Mouse (Mus musculus) heart, adult 8-10 months (tissue): Measurements from ENCODE around the gene Gm36176. TPM values are rescaled to one million over a fixed set of nuclear protein-coding genes. Genes with fewer than 3 reads are reported as not detected.

Source experiments
- DNase-seq: peaks from one replicate; pipeline ENCODE4 v3.0.0; 2022; ENCODE audit warnings: low spot score
- total RNA-seq, 4 experiments: library from RNA; stranded (reverse); gene quantifications; 2 replicates each; pipeline ENCODE4 v1.2.4; 2022

Gm36176 gene
- total RNA-seq, 4 experiments from 2014 or later = not detected

GRCm38 (mm10) chr10:77880305-77880704 is 33.7 kb downstream of the Gm36176 start:
- DNase-seq = no peak

GRCm38 (mm10) chr10:77882553-77882952 is 36.0 kb downstream of the Gm36176 start:
- no peak for DNase-seq

- no peak for DNase-seq
Measured at GRCm38 (mm10) chr10:77886007-77886747, 39.6 kb downstream of the Gm36176 start.

GRCm38 (mm10) chr10:77890987-77891565 is 44.5 kb downstream of the Gm36176 start:
- DNase-seq = no peak

GRCm38 (mm10) chr10:77895562-77895961 is 49.0 kb downstream of the Gm36176 start:
- DNase-seq = no peak

Other genes starting within 250 kb of the Gm36176 start
- gene Sumo3, start 240.7 kb upstream of the Gm36176 start, total RNA-seq = 10 to 100 TPM; 59.3 to 76.7 (median 67.5) TPM
- 10 to 100 TPM in 3 of 4 experiments, 1 to 10 TPM in 1; 8.3 to 15.8 (median 13.9) TPM for gene Gm49325, start 240.6 kb upstream of the Gm36176 start, total RNA-seq
- gene Ube2g2, start 224.5 kb upstream of the Gm36176 start, total RNA-seq = 10 to 100 TPM; 78.9 to 82.9 (median 81.2) TPM
- not detected for gene Tspear, start 160.2 kb upstream of the Gm36176 start, total RNA-seq
- not detected for gene Gm19402, start 156.0 kb upstream of the Gm36176 start, total RNA-seq
- gene Gm9508, start 149.6 kb upstream of the Gm36176 start, total RNA-seq = not detected
- gene Gm10272, start 140.2 kb upstream of the Gm36176 start, total RNA-seq = not detected
- not detected for gene Gm10024, start 135.3 kb upstream of the Gm36176 start, total RNA-seq
- gene Gm10142, start 131.0 kb upstream of the Gm36176 start, total RNA-seq = not detected
- gene Krtap12-1, start 126.2 kb upstream of the Gm36176 start, total RNA-seq = not detected
- not detected for gene Gm10100, start 120.3 kb upstream of the Gm36176 start, total RNA-seq
- not detected for gene Gm18596, start 104.2 kb upstream of the Gm36176 start, total RNA-seq
- gene Gm9736, start 95.4 kb upstream of the Gm36176 start, total RNA-seq = not detected
- gene Gm3233, start 87.1 kb upstream of the Gm36176 start, total RNA-seq = not detected
- not detected for gene Gm3238, start 75.5 kb upstream of the Gm36176 start, total RNA-seq
- gene Gm7138, start 69.9 kb upstream of the Gm36176 start, total RNA-seq = not detected
- not detected for gene Gm3250, start 64.3 kb upstream of the Gm36176 start, total RNA-seq
- not detected for gene Gm7137, start 58.6 kb upstream of the Gm36176 start, total RNA-seq
- not detected for gene Gm9639, start 51.7 kb upstream of the Gm36176 start, total RNA-seq
- gene Gm19668, start 47.7 kb upstream of the Gm36176 start, total RNA-seq = not detected
- not detected for gene Gm9507, start 35.0 kb upstream of the Gm36176 start, total RNA-seq
- gene Gm2696, start 32.1 kb upstream of the Gm36176 start, total RNA-seq = not detected
- gene Krtap10-4, start 19.7 kb upstream of the Gm36176 start, total RNA-seq = not detected
- gene Krtap10-10, start 10.9 kb upstream of the Gm36176 start, total RNA-seq = not detected
- gene Gm10318, start 6.1 kb downstream of the Gm36176 start, total RNA-seq = not detected
- gene Gm3285, start 15.2 kb downstream of the Gm36176 start, total RNA-seq = not detected
- 1 to 10 TPM in 2 of 4 experiments, under 1 TPM in 2; 0.63 to 1.2 (median 0.92) TPM for gene Lrrc3, start 55.7 kb downstream of the Gm36176 start, total RNA-seq
- gene Trpm2, start 123.8 kb downstream of the Gm36176 start, total RNA-seq = 1 to 10 TPM in 1 of 4 experiments, under 1 TPM in 3; 0.44 to 1.8 (median 0.61) TPM
- 10 to 100 TPM; 10.7 to 13.5 (median 12.2) TPM for gene 1810043G02Rik, start 131.7 kb downstream of the Gm36176 start, total RNA-seq
- gene Pfkl, start 163.3 kb downstream of the Gm36176 start, total RNA-seq = 100 to 1,000 TPM; 124 to 159 (median 130) TPM
- under 1 TPM in 2 of 4 experiments, not detected in 2; 0.38 to 0.65 TPM for gene Dnmt3l, start 195.1 kb downstream of the Gm36176 start, total RNA-seq
- not detected for gene Aire, start 196.8 kb downstream of the Gm36176 start, total RNA-seq
- 1 to 10 TPM; 6.1 to 7.9 (median 7.0) TPM for gene Icosl, start 222.5 kb downstream of the Gm36176 start, total RNA-seq